Mouse (Mus musculus) megakaryocyte, embryonic 14.5 days (primary cell): Measurements from ENCODE around the gene Rph3al. TPM values are rescaled to one million over a fixed set of nuclear protein-coding genes. Genes with fewer than 3 reads are reported as not detected.

Source experiments
- H3K27me3 ChIP-seq: replicated peaks from 2 replicates; pipeline ENCODE3; 2012; ENCODE audit warnings: inconsistent platforms
- H3K36me3 ChIP-seq: replicated peaks from 2 replicates; pipeline ENCODE3; 2012; ENCODE audit warnings: low read length, inconsistent platforms, mixed read lengths
- H3K4me1 ChIP-seq: 2 replicates; pipeline ENCODE4 v1.6.1; 2012; ENCODE audit warnings: inconsistent platforms
- H3K4me3 ChIP-seq: replicated peaks from 2 replicates; pipeline ENCODE3; 2012; ENCODE audit warnings: moderate library complexity, mild to moderate bottlenecking, inconsistent platforms
- H3K9me3 ChIP-seq: 2 replicates; pipeline ENCODE4 v1.6.1; 2012; ENCODE audit warnings: inconsistent platforms
- FLI1 ChIP-seq: IDR thresholded peaks from 2 replicates; pipeline ENCODE4 v1.6.1; 2012; ENCODE audit warnings: low read length, inconsistent platforms, mixed read lengths
- GATA1 ChIP-seq: IDR thresholded peaks from 3 replicates; pipeline ENCODE4 v1.6.1; 2012; ENCODE audit warnings: mixed read lengths, low read length, inconsistent platforms, borderline replicate concordance
- polyA plus RNA-seq: library from polyadenylated mRNA; stranded (reverse); fragments of >175 nt; gene quantifications from 2 replicates; pipeline ENCODE4 v1.2.3, GENCODE M21; 2012; ENCODE audit warnings: low replicate concordance; ENCODE audit not compliant: insufficient read depth

Rph3al gene
- polyA plus RNA-seq, 1 experiment, result 0.25 TPM

DNA sequence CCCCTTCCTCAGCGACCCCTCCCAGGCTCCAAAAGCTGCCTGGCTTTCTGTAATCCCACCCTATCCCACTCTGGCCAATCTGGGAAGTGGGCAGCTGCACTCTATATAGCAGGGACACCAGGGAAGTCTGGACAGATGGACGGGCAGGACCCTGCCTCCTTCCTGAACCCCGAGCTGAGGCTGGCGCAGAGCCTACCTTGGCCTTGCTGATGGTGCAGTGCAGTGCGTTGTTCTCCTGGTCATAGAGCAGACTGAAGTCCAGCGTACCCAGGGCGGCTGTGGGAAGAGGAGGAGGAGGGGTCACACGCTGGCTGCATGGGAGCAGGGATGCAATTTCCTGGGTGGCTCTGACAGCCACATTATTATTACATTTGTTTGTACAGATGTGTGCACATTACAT, 152.3 kb downstream of the Rph3al start:
- H3K4me3 ChIP-seq, result no peak overlapping the region
- peaks cover 3% of the 10 kb centered on the region; the same call in 1 of the 2 replicates for H3K9me3 ChIP-seq
- H3K4me1 ChIP-seq, result peaks cover 27% of the 10 kb centered on the region
- TF ChIP-seq GATA1, result no peak
- H3K36me3 ChIP-seq, result no peaks in the 10 kb centered on the region
- H3K27me3 ChIP-seq, result peaks cover 81% of the 10 kb centered on the region

DNA sequence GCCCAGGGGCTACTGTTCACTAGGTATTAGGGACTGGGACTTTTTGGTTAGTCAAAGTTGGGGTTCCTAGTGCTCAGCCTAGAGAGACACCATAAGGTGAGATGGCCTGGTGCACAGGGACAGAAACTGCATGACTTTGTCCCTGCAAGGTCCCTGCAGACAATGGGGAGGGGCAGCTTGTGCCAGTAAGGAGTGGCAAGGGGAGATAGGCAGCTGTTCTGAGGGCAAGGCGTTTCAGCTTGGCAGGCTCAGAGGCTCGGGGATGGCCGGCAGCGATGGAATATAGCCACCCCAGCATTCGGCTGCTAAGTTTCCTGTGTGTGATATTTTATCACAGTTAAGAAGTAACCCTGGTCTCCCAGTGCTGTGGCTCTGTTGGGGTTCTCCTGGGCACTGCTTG, 154.4 kb downstream of the Rph3al start:
- Histone ChIP-seq H3K4me3 (no peak overlapping the region), H3K27me3 (peaks cover 84% of the 10 kb centered on the region), H3K36me3 (no peaks in the 10 kb centered on the region), H3K9me3 (peaks cover 3% of the 10 kb centered on the region; the same call in 1 of the 2 replicates), H3K4me1 (peaks cover 20% of the 10 kb centered on the region)
- TF ChIP-seq FLI1 (no peak), GATA1 (no peak)

DNA sequence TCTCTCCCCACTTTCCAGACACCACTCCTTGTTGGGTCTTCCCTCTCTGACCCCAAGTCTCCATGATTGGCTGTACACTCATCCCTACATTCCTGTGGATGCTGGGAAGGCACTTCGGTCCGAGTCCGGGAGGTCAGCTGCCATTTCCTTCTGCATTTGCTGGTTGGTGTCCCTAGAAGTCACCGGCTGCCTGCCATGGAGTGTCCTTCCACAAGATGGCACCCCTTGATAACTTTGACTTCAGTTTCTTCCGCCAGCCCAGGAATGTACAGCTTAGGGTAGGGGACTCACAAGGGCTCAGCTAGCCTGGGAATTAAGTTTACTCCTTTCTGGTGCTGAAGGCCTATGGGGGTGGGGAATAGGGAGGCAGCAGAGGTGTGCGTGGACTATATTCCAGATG, 156.3 kb downstream of the Rph3al start:
- peaks cover 3% of the 10 kb centered on the region; the same call in 1 of the 2 replicates for H3K9me3 ChIP-seq
- peaks cover 20% of the 10 kb centered on the region for H3K4me1 ChIP-seq
- TF ChIP-seq FLI1 (no peak), GATA1 (no peak)
- peaks cover 86% of the 10 kb centered on the region for H3K27me3 ChIP-seq
- H3K36me3 ChIP-seq, result no peaks in the 10 kb centered on the region
- peak overlapping the region; percentile 38 for H3K4me3 ChIP-seq

Other genes with a start within 250 kb of the Rph3al start
- 32.8 and 324 TPM in 2 replicates for gene Ywhae, start 205.6 kb downstream of the Rph3al start, polyA plus RNA-seq
- not detected in 2 replicates for gene Doc2b, start 142.4 kb downstream of the Rph3al start, polyA plus RNA-seq
- gene 1700016K19Rik, start 61.5 kb upstream of the Rph3al start, polyA plus RNA-seq, result 0.40 TPM in 1 of 2 replicates, not detected in the other
- 1.0 TPM in 1 of 2 replicates, not detected in the other for gene Rflnb, start 89.4 kb upstream of the Rph3al start, polyA plus RNA-seq
- gene Vps53, start 241.2 kb upstream of the Rph3al start, polyA plus RNA-seq, result 8.8 and 34.4 TPM in 2 replicates
- gene Fam57a, start 241.2 kb upstream of the Rph3al start, polyA plus RNA-seq, result 3.4 TPM in 1 of 2 replicates, not detected in the other